Mouse (Mus musculus) gonadal fat pad, adult 2 months (tissue): ENCODE measurements around the gene Frs3. TPM values are rescaled to one million over a fixed set of nuclear protein-coding genes. Genes with fewer than 3 reads are reported as not detected.
"Not testable (repeated sequence)": the region's sequence is repeated elsewhere in the genome, so short reads cannot be mapped to it uniquely, and the experiment has no call there.

Experiments used
- DNase-seq: peaks from one replicate; pipeline ENCODE4 v3.0.0-alpha.2; 2012; ENCODE audit warnings: low read depth
- polyA plus RNA-seq: library from polyadenylated mRNA; depleted of rRNA; stranded (reverse); fragments of >200 nt; gene quantifications from 2 replicates; pipeline ENCODE4 v1.2.3, GENCODE M21; 2012; rRNA removed

Gene Frs3
- polyA plus RNA-seq, result 10.2 and 11.6 TPM in 2 replicates

GRCm38 (mm10) chr17:47688608-47689575 is at the start of gene Frs3:
Gene Frs3 (plus strand): TSS chr17:47689030.
- no peak for DNase-seq

DNA sequence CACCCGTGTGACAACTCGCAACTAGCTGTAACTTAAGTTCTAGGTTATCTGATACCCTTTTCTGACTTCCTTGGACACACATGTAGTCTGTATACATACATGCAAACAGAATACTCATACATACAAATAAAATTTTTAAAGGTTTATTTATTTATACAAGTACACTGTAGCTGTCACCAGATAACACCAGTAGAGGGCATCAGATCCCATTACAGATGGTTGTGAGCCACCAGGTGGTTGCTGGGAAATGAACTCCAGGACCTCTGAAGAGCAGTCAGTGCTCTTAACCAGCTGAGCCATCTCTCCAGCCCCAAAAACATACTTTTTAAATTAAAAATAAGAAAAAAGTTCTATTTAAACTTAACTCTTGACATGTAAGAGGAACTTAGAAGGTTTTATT is 45.8 kb upstream of the Frs3 start:
- DNase-seq, result no peak

- DNase-seq, result no peak
Observed at GRCm38 (mm10) chr17:47646683-47647082, 42.1 kb upstream of the Frs3 start.

- DNase-seq, result no peak
Observed at GRCm38 (mm10) chr17:47648966-47649365, 39.9 kb upstream of the Frs3 start.

- no peak for DNase-seq
Observed at GRCm38 (mm10) chr17:47651953-47652352, 36.9 kb upstream of the Frs3 start.

DNA sequence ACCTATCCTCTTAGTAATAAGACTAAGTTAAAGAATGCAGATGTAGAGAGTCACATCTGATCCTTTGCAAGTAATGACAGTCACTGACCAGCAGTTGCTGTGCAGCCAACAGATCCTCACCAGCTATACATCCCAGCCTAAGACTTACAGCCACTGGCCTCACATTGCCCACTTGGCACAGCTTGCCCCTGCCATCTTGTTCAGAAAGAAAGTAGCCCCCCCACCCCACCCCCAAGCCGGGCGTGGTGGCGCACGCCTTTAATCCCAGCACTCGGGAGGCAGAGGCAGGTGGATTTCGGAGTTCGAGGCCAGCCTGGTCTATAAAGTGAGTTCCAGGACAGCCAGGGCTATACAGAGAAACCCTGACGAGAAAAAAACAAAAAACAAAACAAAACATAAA is 34.5 kb upstream of the Frs3 start:
- DNase-seq, result not testable (repeated sequence)

DNA sequence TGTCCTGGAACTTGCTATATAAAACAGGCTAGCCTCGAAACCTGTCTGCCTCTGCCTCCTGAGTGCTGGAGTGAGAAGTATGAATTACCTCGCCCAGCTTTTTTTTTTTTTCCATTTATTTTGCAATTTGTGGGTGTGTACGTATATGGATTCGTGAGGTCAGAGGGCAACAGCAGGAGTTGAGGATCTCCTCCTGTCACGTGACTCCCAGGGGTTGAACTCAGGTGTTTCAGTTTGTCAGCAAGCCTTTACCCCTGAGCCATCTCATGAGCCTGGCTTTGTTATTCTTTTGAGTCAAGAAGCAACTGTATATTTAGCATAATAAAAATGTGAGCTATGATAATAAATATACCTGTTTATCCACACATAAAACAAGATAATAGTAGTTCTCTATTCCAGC is 33.1 kb upstream of the Frs3 start:
- no peak for DNase-seq

DNA sequence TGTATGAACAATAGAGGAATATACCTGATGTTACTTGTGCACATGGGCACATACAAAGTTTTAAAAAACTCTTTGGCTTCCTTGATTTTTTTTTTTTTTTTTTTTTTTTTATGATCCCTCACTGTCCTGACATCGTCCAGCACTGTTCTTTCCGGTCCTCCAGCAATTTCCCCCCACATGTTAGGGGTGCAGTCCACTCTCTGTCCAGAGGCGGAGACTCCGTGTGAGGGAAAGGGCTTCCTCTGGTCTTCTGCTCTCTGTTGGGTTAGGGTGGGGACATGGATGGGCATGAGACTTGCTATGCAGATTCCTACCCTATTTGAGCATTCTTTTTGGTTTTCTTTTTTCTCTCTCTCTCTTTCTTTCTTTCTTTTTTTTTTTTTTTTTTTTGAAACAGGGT is 30.9 kb upstream of the Frs3 start:
- DNase-seq, result no peak

GRCm38 (mm10) chr17:47658741-47659243 is 30.0 kb upstream of the Frs3 start:
- DNase-seq, result no peak

DNA sequence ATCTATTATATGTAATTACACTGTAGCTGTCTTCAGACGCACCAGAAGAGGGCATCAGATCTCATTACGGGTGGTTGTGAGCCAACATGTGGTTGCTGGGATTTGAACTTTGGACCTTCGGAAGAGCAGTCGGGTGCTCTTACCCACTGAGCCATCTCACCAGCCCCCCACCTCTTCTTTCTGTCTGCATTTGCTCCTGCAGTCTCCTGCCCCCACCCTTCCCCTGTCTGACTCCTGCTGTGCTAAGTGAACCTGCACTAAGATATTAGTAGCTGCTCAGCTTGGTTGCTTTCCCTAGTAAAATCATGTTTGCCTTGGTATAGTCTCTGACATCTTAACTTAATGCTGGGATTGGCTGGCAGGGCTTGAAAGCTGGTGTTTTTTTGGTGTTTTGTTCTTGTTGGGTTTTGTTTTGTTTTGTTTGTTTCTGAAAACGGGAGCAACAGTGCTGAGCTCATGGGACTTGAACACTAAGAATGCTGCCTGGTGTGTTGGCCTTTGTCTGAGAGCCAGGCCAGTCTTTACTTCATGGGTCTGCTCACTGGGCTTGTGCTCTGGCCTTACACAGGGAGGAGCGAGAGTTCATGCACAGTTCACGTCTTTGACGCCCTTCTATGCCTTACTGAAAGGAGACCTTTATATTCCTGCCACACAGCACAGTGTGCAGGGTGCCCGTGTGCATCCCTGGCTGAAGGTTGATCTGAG is 25.7 kb upstream of the Frs3 start:
- DNase-seq, result no peak

- DNase-seq, result no peak
Observed at GRCm38 (mm10) chr17:47664474-47664873, 24.4 kb upstream of the Frs3 start.

GRCm38 (mm10) chr17:47669166-47669565 is 19.7 kb upstream of the Frs3 start:
- no peak for DNase-seq

GRCm38 (mm10) chr17:47671988-47672310 is 16.9 kb upstream of the Frs3 start:
- DNase-seq, result no peak

DNA sequence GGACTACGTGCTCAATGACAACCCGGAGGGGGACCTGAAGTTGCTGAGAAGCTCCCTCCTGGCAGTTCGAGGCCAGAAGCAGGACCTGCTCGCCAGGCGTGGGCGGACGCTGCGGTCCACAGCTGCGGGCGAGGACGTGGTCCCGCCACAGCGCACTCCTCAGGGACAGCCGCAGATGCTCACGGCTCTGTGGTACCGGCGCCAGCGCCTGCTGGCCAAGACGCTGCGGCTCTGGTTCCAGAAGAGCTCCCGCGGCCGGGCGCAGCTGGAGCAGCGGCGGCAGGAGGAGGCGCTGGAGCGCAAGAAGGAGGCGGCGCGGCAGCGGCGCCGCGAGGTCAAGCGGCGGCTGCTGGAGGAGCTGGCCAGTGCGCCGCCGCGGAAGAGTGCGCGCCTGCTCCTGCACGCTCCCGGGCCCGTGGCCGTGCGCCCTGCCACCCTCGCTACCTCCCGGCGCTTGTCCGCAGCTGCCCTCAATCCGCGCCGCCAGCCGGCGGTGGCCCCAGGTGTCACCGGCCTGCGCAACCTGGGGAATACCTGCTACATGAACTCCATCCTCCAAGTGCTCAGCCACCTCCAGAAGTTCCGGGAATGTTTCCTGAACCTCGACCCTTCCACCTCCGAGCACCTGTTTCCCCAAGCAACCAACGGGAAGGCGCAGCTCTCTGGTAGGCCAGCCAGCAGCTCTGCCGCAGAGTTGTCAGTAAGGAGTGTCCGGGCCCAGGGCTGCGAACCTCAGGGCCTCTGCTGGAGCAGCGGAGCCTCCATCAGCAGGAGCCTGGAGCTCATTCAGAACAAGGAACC is 16.3 kb upstream of the Frs3 start:
- DNase-seq, result no peak

DNA sequence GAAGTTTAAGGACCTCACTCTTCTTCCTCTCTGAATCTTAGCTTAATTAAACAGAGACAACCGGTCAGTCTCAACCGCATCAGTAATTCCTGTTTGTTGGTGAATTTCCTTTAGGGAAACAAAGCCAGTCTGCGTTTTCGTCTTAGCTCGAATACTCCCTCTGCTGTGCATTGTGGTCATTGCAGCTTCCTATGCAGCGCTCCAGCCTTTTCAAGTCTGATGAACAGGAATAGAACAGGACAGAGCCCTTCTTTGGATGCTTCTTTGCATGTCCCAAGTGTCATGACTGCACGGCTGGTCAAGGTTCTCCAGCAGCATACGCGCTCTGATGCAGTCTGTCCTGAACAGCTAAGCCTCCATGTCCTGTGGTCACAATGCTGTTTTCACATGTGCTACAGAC is 12.2 kb upstream of the Frs3 start:
- DNase-seq, result no peak

DNA sequence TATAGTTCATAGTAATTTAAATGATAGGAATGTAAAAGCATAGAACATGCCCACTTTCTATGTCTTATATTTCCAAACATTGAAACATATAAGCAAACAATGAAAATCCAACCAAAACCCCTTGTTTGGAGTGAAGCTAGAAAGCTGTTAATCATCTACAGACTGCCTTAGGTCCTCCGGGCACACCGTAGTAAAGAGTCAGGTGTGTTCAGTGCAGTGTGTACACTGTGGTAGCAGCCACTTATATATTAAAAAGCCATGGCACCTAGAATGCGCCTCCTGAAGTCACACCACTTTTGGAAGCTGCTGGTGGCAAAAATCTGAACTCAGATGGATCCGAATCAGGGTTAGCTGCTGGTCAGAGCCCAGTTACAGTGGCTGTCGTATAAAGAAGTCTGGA is 10.6 kb upstream of the Frs3 start:
- no peak for DNase-seq

- DNase-seq, result no peak
Observed at GRCm38 (mm10) chr17:47678702-47679101, 10.1 kb upstream of the Frs3 start.

DNA sequence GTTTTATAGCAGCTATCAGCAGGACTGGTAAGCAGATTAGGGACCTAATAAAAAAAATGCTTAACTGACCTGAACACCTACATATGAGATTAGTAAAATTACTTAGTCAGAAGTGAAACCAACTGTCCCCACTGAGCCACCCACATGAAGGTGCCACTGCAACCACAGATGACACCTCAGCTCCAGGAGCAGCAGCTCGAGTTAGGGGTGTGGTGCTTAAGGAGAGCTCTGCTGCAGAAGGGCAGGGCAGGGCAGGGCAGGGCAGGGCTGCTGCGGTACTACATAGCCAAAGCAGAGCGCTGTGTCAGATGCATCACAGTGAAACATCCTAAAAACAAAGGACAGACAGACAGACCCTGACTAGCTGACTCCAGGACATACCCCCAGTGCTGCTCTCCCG is 6.0 kb upstream of the Frs3 start:
- DNase-seq, result no peak

GRCm38 (mm10) chr17:47687409-47688343 is 1.2 kb upstream of the Frs3 start:
- DNase-seq, result peak; percentile 57

DNA sequence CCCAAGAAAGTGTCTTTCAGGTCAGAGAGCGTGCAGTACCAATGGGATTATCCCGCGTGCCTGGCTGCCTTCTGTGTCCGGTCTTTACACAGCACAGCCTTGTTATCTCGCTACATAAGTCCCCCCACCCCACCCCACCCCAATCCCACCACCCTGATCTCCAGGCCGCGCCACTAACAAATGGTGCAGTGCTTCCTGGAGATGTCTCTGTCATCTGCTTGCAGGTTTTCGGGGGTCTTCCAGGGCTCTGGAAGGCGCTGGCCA is 554 bp upstream of the Frs3 start, which contains the start of gene Tomm6:
Gene Tomm6, minus strand, starts transcription at position 43 of the 264 bp plus-strand sequence.
- no peak for DNase-seq

- no peak for DNase-seq
Observed at GRCm38 (mm10) chr17:47689894-47690293, 1.1 kb downstream of the Frs3 start.
